Mouse (Mus musculus): ENCODE data around the gene 3110040N11Rik.
"Not testable (repeated sequence)": the region's sequence is repeated elsewhere in the genome, so short reads cannot be mapped to it uniquely, and the experiment has no call there.

Gene 3110040N11Rik

GRCm38 (mm10) chr7:81789095-81789757, at the start of gene 3110040N11Rik:
Gene 3110040N11Rik (minus strand): TSS chr7:81789478.
- DNase-seq (ENCODE audit: low read depth, low spot score): peak; percentile 80

GRCm38 (mm10) chr7:81837771-81838170, 48.5 kb upstream of the 3110040N11Rik start:
- DNase-seq (ENCODE audit: low read depth, low spot score): not testable (repeated sequence)

GRCm38 (mm10) chr7:81835430-81835829, 46.2 kb upstream of the 3110040N11Rik start:
- no peak for DNase-seq (ENCODE audit: low read depth, low spot score)

- no peak for DNase-seq (ENCODE audit: low read depth, low spot score)
Measured at GRCm38 (mm10) chr7:81834847-81835246, 45.6 kb upstream of the 3110040N11Rik start.

- peak; percentile 45 for DNase-seq (ENCODE audit: low read depth, low spot score)
Measured at GRCm38 (mm10) chr7:81829379-81829894, 40.2 kb upstream of the 3110040N11Rik start, which contains the start of gene Btbd1. Gene Btbd1 (minus strand): TSS chr7:81829431.

- DNase-seq (ENCODE audit: low read depth, low spot score): no peak
Measured at GRCm38 (mm10) chr7:81828681-81829378, 39.6 kb upstream of the 3110040N11Rik start.

GRCm38 (mm10) chr7:81827806-81828667, 38.8 kb upstream of the 3110040N11Rik start:
- no peak for DNase-seq (ENCODE audit: low read depth, low spot score)

- DNase-seq (ENCODE audit: low read depth, low spot score): no peak
Measured at GRCm38 (mm10) chr7:81825381-81825780, 36.1 kb upstream of the 3110040N11Rik start.

- DNase-seq (ENCODE audit: low read depth, low spot score): no peak
Measured at GRCm38 (mm10) chr7:81824906-81825305, 35.6 kb upstream of the 3110040N11Rik start.

- DNase-seq (ENCODE audit: low read depth, low spot score): no peak
Measured at GRCm38 (mm10) chr7:81806067-81806466, 16.8 kb upstream of the 3110040N11Rik start.

- DNase-seq (ENCODE audit: low read depth, low spot score): no peak
Measured at GRCm38 (mm10) chr7:81788536-81788935, 742 bp downstream of the 3110040N11Rik start.

GRCm38 (mm10) chr7:81777667-81778218, 11.5 kb downstream of the 3110040N11Rik start:
- no peak for DNase-seq (ENCODE audit: low read depth, low spot score)

- DNase-seq (ENCODE audit: low read depth, low spot score): no peak
Measured at GRCm38 (mm10) chr7:81775325-81775724, 14.0 kb downstream of the 3110040N11Rik start.

GRCm38 (mm10) chr7:81772786-81773539, 16.3 kb downstream of the 3110040N11Rik start:
- DNase-seq (ENCODE audit: low read depth, low spot score): no peak

GRCm38 (mm10) chr7:81763110-81763845, 26.0 kb downstream of the 3110040N11Rik start:
- peak; percentile 66 for DNase-seq (ENCODE audit: low read depth, low spot score)

GRCm38 (mm10) chr7:81762180-81763109, 26.8 kb downstream of the 3110040N11Rik start, which contains the start of gene Ramac:
Gene Ramac (plus strand): TSS chr7:81762925.
- peak; percentile 92 for DNase-seq (ENCODE audit: low read depth, low spot score)

- DNase-seq (ENCODE audit: low read depth, low spot score): no peak
Measured at GRCm38 (mm10) chr7:81747956-81748355, 41.3 kb downstream of the 3110040N11Rik start.

GRCm38 (mm10) chr7:81744145-81744544, 45.1 kb downstream of the 3110040N11Rik start:
- peak; percentile 20 for DNase-seq (ENCODE audit: low read depth, low spot score)

- no peak for DNase-seq (ENCODE audit: low read depth, low spot score)
Measured at GRCm38 (mm10) chr7:81740010-81740409, 49.3 kb downstream of the 3110040N11Rik start.

Data from WW6 (cell line).